Mouse (Mus musculus) cortical plate, adult 2 months (tissue): ENCODE data around the gene Ankrd13a.

Experiments
- CTCF ChIP-seq: fragments of 200-500 bp; IDR thresholded peaks from 2 replicates; pipeline ENCODE4 v1.5.1; 2011; ENCODE audit warnings: mild to moderate bottlenecking, control low read depth, low read length; ENCODE audit not compliant: insufficient read depth; ENCODE audit errors: extremely low read depth
- POLR2A ChIP-seq: fragments of 200-500 bp; IDR thresholded peaks from 2 replicates; pipeline ENCODE4 v1.6.1; 2011; ENCODE audit warnings: mild to moderate bottlenecking, low read length, control low read depth; ENCODE audit not compliant: insufficient read depth; ENCODE audit errors: extremely low read depth

GRCm38 (mm10) chr5:114827427-114827826 lies 53.0 kb downstream of the Ankrd13a start:
- TF ChIP-seq POLR2A (no peak), CTCF (no peak)
